Mouse (Mus musculus): Measurements from ENCODE around the gene G430095P16Rik.

DNA sequence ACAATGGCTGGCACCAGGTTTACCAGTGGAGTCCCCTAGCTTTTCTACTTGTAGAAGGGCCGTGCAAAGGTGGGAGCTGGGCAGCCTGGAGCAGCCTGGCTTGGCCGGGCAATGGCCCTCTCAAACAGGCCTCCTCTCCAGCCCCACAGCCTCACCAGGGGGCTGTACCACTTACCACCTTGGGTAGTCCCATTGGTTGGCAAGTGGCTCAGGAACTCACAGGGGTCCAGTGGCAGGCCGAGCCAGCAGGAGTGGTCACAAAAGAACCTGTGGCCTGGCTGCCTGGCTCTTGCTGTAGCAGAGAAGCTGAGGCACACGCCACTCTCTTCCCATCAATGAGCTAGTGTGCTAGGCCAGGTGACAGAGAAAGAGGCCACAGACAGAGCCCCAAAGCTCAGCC, 8.6 kb upstream of the G430095P16Rik start:
- TF ChIP-seq EP300 (IDR thresholded peaks at IDR 0.05; ENCODE audit: low read depth) (no peak), CTCF (IDR thresholded peaks at IDR 0.05; ENCODE audit: low read depth) (no peak)

Measured in liver, postnatal 0 days (tissue).